Comparison of ENCODE assay signal across 22 mouse cellular contexts in the genomic region with DNA sequence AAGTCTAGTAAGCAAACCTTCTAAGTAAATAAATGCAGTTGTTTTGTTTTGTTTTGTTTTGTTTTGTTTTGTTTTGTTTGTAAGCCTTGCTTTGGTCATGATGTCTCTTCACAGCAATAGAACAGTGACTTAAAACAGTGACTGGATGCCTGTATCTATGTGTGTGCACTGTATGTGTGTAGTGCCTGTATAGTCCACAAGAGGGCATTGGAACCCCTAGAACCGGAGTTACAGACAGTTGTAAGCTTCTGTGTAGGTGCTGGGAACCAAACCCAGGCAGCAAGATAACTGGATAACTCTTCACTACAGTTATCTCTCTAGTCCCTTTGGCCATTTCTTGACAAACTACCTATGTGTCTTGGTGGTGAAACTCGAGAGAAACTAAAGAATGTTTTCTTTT. TPM values are rescaled to one million over a fixed set of nuclear protein-coding genes. Genes with fewer than 3 reads are reported as not detected.
"Had no signal": no experiment of that assay in that cellular context is flagged by ENCODE, and none has a peak within 500 bp of the region (broad histone marks: within the 10 kb centered on the region; RNA-seq: fewer than 3 reads in every experiment).

No protein-coding gene starts in this region.

- H3K4me2 ChIP-seq: limb, embryonic 12.5 days; neural tube, embryonic 12.5 days had no signal

- H3K36me3 ChIP-seq: limb, embryonic 12.5 days; neural tube, embryonic 12.5 days had no signal

- H3K27ac ChIP-seq: kidney, postnatal 0 days; limb, embryonic 12.5 days; neural tube, embryonic 12.5 days had no signal

- H3K4me3 ChIP-seq: limb, embryonic 12.5 days; neural tube, embryonic 12.5 days had no signal

- ATAC-seq: lung, postnatal 0 days had no signal

- H3K4me1 ChIP-seq: limb, embryonic 12.5 days; neural tube, embryonic 12.5 days had no signal

- H3K27me3 ChIP-seq: limb, embryonic 12.5 days; neural tube, embryonic 12.5 days had no signal

- DNase-seq: kidney, adult 11 months; kidney, adult 9 months; kidney, postnatal 36 days; lung, postnatal 36 days; midbrain, embryonic 14.5 days; spleen, adult 18-20 months; thymus, adult 2 months; thymus, postnatal 25 days had no signal

- H3K9ac ChIP-seq: limb, embryonic 12.5 days; neural tube, embryonic 12.5 days had no signal

RNA-seq across cellular contexts. Expression of gene Gm17657, which starts 23.8 kb away (rescaled TPM):
- total RNA-seq: layer of hippocampus, adult 18-20 months; layer of hippocampus, postnatal 10 days; left cerebral cortex, postnatal 36 days; liver, adult 2 months; megakaryocyte progenitor cell, adult 5-6 weeks; monocyte, adult 5-6 weeks; neutrophil, adult 5-6 weeks had no signal
- polyA plus RNA-seq: kidney, postnatal 0 days; limb, embryonic 12.5 days; liver, adult 2 months; liver, embryonic 16.5 days; lung, postnatal 0 days; midbrain, embryonic 14.5 days; neural tube, embryonic 12.5 days; stomach, embryonic 14.5 days; thymus, adult 2 months; urinary bladder, adult 2 months had no signal

RNA-seq across cellular contexts. Expression of gene Tmem217, which starts 26.6 kb away (rescaled TPM):
- total RNA-seq: layer of hippocampus, adult 18-20 months; layer of hippocampus, postnatal 10 days; left cerebral cortex, postnatal 36 days; liver, adult 2 months; megakaryocyte progenitor cell, adult 5-6 weeks; monocyte, adult 5-6 weeks; neutrophil, adult 5-6 weeks had no signal
- polyA plus RNA-seq: liver, adult 2 months; liver, embryonic 16.5 days had no signal
